Mouse (Mus musculus) frontal cortex, postnatal 25 days (tissue): ENCODE data around the gene Atxn2l.
A peak's percentile ranks its signal among the peaks of the same experiment; 100 is the strongest.
"Not testable (repeated sequence)": the region's sequence is repeated elsewhere in the genome, so short reads cannot be mapped to it uniquely, and the experiment has no call there.

Source experiments
- DNase-seq, 2 experiments: peaks; one replicate each; pipeline ENCODE4 v3.0.0; 2022; ENCODE audit warnings: low spot score in 2 of 2

Gene Atxn2l

DNA sequence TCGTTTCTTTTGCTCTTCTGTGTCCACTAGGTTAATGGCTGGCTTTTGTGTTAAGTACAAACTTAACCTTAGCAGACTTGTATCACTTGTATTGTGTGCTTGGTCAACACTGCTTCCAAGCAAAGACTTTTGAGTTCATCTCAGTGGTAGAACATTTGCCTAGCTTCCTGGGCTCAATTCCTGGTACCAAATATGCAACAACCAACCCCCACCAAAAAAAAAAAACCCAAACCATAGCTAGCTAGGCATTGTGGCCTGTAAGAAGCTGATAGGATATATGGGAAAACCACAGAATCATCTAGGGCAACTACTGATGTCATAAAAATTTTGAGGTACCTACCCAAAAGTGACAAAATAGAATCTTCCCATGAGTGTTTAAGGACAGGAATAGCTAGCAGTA is 12.2 kb downstream of the Atxn2l start:
- no peak for DNase-seq

GRCm38 (mm10) chr7:126487617-126488385 is 15.4 kb downstream of the Atxn2l start:
- DNase-seq, result not testable (repeated sequence)

DNA sequence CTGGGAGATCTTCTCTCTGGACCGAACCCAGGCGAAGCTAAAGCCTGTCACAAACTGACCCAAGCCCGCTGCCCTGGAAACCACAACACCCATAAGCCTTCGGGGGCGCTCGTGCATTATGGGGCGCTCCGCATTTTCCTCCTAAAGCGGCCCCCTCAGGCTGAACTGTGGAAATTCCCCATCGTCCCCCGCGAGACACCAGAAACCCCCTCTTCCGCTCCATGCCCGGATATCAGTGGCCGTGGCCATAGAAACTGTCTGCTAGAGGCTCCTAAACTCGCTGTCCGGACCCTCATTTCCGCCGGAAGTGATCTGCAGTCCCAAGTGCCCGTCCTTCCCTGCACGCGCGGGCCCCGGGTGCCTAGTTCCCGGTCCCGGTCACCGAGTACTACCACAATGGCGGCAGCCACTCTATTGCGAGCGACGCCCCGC is 16.2 kb downstream of the Atxn2l start, which contains the start of gene Tufm:
Gene Tufm, plus strand, starts transcription at position 310 of the 432 bp plus-strand sequence.
- DNase-seq, result peak; percentile 90 to 94

- peak; percentile 20 to 22 for DNase-seq
Observed at GRCm38 (mm10) chr7:126482392-126482871, 20.8 kb downstream of the Atxn2l start.

- no peak for DNase-seq
Observed at GRCm38 (mm10) chr7:126481699-126482098, 21.5 kb downstream of the Atxn2l start.

- peak; percentile 77 to 81 for DNase-seq
Observed at GRCm38 (mm10) chr7:126474993-126475581, 28.1 kb downstream of the Atxn2l start, which contains the start of gene Sh2b1. TSS of gene Sh2b1 (minus strand) at chr7:126475424.

DNA sequence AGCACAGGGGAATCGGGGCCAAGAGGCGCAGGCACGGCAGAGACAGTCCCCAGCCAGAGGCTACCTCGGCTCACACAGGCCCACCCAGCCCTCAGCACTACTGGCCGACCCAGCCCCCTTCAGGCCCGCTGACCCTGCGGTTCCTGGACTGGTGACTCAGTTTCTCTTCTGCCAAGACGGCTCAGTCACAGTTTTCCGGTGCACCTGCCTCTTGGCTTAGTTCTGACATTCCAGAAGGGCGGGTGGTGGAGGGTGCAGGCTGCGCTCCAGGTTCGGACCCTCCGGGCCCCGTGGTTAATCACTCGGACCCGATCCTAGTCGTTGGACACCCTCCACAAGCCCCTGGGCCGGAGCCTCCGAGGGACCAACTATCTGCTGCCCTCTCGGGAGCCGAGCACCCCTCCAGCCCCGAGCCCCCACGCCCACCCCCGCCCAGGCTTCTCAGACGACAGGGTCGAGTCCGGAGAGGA is 28.7 kb downstream of the Atxn2l start:
- DNase-seq, result no peak

- no peak for DNase-seq
Observed at GRCm38 (mm10) chr7:126473470-126474086, 29.7 kb downstream of the Atxn2l start.

GRCm38 (mm10) chr7:126472713-126473112 is 30.5 kb downstream of the Atxn2l start:
- no peak for DNase-seq

DNA sequence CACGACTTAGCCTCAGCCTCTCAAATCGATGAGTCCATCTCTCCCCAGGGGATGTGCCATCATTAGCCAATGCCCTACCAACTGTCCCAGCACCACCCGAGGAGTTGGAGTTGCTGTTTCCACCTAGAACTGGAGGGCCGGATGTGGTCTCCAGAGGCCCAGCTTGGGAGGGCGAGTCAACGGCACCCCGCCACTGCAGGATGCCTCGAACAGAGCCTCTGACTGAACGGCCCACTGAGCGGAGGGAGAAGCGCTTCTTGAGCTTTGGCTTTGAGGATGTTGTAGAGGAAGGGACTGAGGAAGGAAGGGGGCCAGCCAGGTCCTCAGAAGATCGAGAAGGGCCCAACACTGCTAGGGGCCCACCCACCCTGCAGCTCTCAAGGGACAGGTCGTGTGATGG is 30.9 kb downstream of the Atxn2l start:
- no peak for DNase-seq

GRCm38 (mm10) chr7:126471853-126472252 is 31.4 kb downstream of the Atxn2l start:
- no peak for DNase-seq

GRCm38 (mm10) chr7:126471361-126471760 is 31.9 kb downstream of the Atxn2l start:
- no peak for DNase-seq

GRCm38 (mm10) chr7:126470077-126470476 is 33.2 kb downstream of the Atxn2l start:
- no peak for DNase-seq

- DNase-seq, result no peak
Observed at GRCm38 (mm10) chr7:126467834-126468627, 35.2 kb downstream of the Atxn2l start.

- no peak for DNase-seq
Observed at GRCm38 (mm10) chr7:126467271-126467670, 36.0 kb downstream of the Atxn2l start.

GRCm38 (mm10) chr7:126466707-126467106 is 36.5 kb downstream of the Atxn2l start:
- no peak for DNase-seq

- DNase-seq, result no peak
Observed at GRCm38 (mm10) chr7:126466116-126466515, 37.1 kb downstream of the Atxn2l start.

DNA sequence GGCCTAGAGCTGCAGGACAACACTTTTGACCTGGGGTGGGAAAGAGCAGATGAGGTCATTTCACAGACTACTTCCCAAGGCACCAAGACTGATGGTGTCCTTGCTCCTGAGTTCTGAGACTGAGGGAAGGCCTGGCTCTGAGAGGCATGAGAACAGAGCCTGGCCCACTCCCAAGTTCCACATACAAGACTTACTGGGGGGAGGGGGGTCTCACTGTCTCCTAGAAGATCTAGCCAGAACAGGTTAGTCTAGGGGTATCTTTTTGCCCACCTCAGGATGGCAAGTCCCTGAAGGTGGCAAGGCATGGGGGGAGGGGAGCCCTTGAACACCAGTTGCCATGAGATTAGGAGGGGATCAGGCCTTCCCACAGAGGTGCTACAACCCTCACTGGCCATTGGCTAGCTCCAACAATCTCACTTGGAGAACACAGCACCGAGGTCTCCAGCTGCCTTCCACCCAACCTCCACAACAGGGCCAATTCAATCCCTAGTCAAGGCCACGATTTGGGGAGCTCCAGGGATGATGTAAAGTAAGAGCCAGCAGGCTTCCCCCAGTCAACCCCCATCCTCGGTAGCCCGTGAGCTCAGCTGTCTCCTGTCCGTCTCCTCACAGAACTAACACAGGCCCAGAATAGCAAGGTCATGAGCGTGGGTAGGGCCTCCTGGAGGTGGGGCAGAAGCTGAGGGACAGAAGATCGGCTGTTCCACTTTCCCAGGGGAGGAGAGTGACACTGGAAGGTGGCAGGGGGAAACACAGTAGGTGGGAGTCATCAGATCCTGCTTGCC is 37.8 kb downstream of the Atxn2l start:
- no peak for DNase-seq

- no peak for DNase-seq
Observed at GRCm38 (mm10) chr7:126464836-126465235, 38.4 kb downstream of the Atxn2l start.

DNA sequence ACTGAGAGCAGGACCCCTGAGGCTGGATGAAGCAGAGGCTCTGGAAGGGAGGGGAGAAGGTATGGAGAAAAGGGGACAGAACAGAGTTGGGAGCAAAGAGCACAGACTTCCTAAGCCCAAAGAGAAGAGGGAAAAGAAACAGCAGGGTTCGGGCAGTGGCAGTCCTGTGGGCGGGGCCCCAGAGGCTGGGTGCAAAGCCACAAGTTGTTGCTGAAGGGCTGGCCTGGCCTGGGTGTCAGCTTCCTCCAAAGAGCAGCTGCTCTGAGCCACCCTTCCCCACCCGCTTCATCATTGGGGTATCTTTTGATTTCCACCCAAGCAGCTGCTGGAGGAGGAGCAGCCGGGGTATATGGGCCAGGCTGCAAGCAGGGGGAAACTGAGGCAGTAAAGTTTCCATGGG is 39.1 kb downstream of the Atxn2l start:
- DNase-seq, result no peak

DNA sequence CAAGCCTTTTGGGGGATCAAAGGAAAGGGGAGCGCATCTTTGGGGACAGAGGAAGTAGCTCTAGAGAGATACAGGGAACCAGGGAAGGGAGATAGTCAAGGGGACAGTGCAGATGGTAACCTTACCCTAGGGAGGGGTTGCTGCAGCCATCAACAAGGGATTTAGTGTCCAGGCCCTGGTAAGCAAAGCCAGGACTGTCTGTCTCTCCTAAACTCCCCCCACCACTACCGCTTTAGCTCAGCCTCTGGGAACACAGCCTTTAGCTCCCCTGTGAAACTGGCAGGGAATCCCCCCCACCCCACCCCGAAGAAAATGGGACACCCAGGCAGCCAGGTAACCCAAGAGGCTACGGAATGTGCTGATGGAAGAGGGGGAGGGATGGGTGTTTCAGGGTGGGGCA is 39.7 kb downstream of the Atxn2l start:
- DNase-seq, result no peak
